Mouse (Mus musculus) embryonic facial prominence, embryonic 11.5 days (tissue): ENCODE results near the gene Mapk13. TPM values are rescaled to one million over a fixed set of nuclear protein-coding genes. Genes with fewer than 3 reads are reported as not detected.
"Not testable (repeated sequence)": the region's sequence is repeated elsewhere in the genome, so short reads cannot be mapped to it uniquely, and the experiment has no call there.

ENCODE experiments used
- ATAC-seq: fragments of 200-750 bp; cut with Nextera tagmentation; replicated peaks from 2 replicates; pipeline ENCODE4 v1.8.0; 2017; ENCODE audit warnings: low read depth; ENCODE audit not compliant: insufficient number of reproducible peaks, low FRiP score, low TSS enrichment
- DNase-seq: peaks from one replicate; pipeline ENCODE4 v3.0.0-alpha.2; 2015; ENCODE audit warnings: low spot score
- H3K27ac ChIP-seq: fragments of 300-500 bp; sonication (generic); replicated peaks from 2 replicates; pipeline ENCODE4 v1.5.1; 2014; ENCODE audit warnings: mild to moderate bottlenecking, low read depth, low read length, control low read depth
- H3K27me3 ChIP-seq: fragments of 300-500 bp; sonication (generic); 2 replicates; pipeline ENCODE4 v1.6.1; 2014; ENCODE audit warnings: mild to moderate bottlenecking, low read length, moderate library complexity, mixed read lengths; ENCODE audit not compliant: control insufficient read depth, insufficient read depth
- H3K36me3 ChIP-seq: fragments of 300-500 bp; sonication (generic); replicated peaks from 2 replicates; pipeline ENCODE4 v1.6.1; 2014; ENCODE audit warnings: low read depth, mild to moderate bottlenecking, low read length, moderate library complexity, mixed read lengths; ENCODE audit not compliant: control insufficient read depth, insufficient read depth
- H3K4me1 ChIP-seq: fragments of 300-500 bp; sonication (generic); 2 replicates; pipeline ENCODE4 v1.6.1; 2014; ENCODE audit warnings: low read length, mixed read lengths; ENCODE audit not compliant: control insufficient read depth, insufficient read depth
- H3K4me2 ChIP-seq: fragments of 300-500 bp; sonication (generic); 2 replicates; pipeline ENCODE4 v1.6.1; 2014; ENCODE audit warnings: low read depth, mild to moderate bottlenecking, control low read depth, low read length, moderate library complexity
- H3K4me3 ChIP-seq: fragments of 300-500 bp; sonication (generic); 2 replicates; pipeline ENCODE4 v1.5.1; 2014; ENCODE audit warnings: low read depth, low read length, control low read depth
- H3K9ac ChIP-seq: fragments of 300-500 bp; sonication (generic); replicated peaks from 2 replicates; pipeline ENCODE4 v1.6.1; 2014; ENCODE audit warnings: mild to moderate bottlenecking, control low read depth, low read length
- H3K9me3 ChIP-seq: fragments of 300-500 bp; sonication (generic); replicated peaks from 2 replicates; pipeline ENCODE4 v1.6.1; 2016; ENCODE audit warnings: mild to moderate bottlenecking, low read length, inconsistent platforms, mixed read lengths; ENCODE audit not compliant: control insufficient read depth
- WGBS: fragments of 180-500 bp; shearing (Covaris S2); extraction: QIAGEN DNeasy Blood & Tissue Kit; methylation state at CpG from one replicate; pipeline ENCODE4 v1.1.7; 2014; 5-methylcytosine and 5-hydroxymethylcytosine counted together
- polyA plus RNA-seq: library from polyadenylated mRNA; unstranded; fragments of >200 nt; fragmentation: Nextera tagmentation; extraction: Ambion mirVana; gene quantifications from 2 replicates; pipeline ENCODE4 v1.2.1, GENCODE M21; 2014

Gene Mapk13
- polyA plus RNA-seq, 1 experiment from 2014 or later, result 10.3 TPM

GRCm38 (mm10) chr17:28761871-28762270 lies 7.2 kb upstream of the Mapk13 start:
- Histone ChIP-seq H3K4me2 (no peak overlapping the region), H3K36me3 (no peaks in the 10 kb centered on the region), H3K9me3 (no peaks in the 10 kb centered on the region), H3K4me1 (no peaks in the 10 kb centered on the region), H3K4me3 (no peak overlapping the region), H3K27ac (no peak overlapping the region), H3K27me3 (no peaks in the 10 kb centered on the region), H3K9ac (no peak overlapping the region)
- ATAC-seq (no peak), DNase-seq (peak; percentile 66)
- WGBS, result 11% methylated on average over 3 of the region's 3 CpGs

GRCm38 (mm10) chr17:28766203-28766602 lies 2.9 kb upstream of the Mapk13 start:
- 64% methylated on average over 3 of the region's 3 CpGs for WGBS
- H3K27me3 ChIP-seq, result peaks cover 19% of the 10 kb centered on the region
- H3K9ac ChIP-seq, result no peak overlapping the region
- no peaks in the 10 kb centered on the region for H3K36me3 ChIP-seq
- H3K9me3 ChIP-seq, result no peaks in the 10 kb centered on the region
- peaks cover 6% of the 10 kb centered on the region for H3K4me1 ChIP-seq
- ATAC-seq (no peak), DNase-seq (no peak)
- no peak overlapping the region for H3K27ac ChIP-seq
- H3K4me2 ChIP-seq, result no peak overlapping the region
- no peak overlapping the region for H3K4me3 ChIP-seq

GRCm38 (mm10) chr17:28766781-28767515 lies 2.1 kb upstream of the Mapk13 start:
- WGBS, result 67% methylated on average over 11 of the region's 11 CpGs
- Histone ChIP-seq H3K27me3 (peaks cover 19% of the 10 kb centered on the region), H3K4me1 (peaks cover 6% of the 10 kb centered on the region), H3K27ac (no peak overlapping the region), H3K4me3 (no peak overlapping the region), H3K9ac (no peak overlapping the region), H3K36me3 (no peaks in the 10 kb centered on the region), H3K4me2 (no peak overlapping the region), H3K9me3 (no peaks in the 10 kb centered on the region)
- DNase-seq (no peak), ATAC-seq (no peak)

- H3K4me1 ChIP-seq, result peaks cover 6% of the 10 kb centered on the region
- no peak overlapping the region; the same call in 1 of the 2 replicates for H3K9ac ChIP-seq
- H3K27me3 ChIP-seq, result peaks cover 19% of the 10 kb centered on the region
- ATAC-seq (no peak), DNase-seq (peak; percentile 39)
- peak overlapping the region; percentile 42 for H3K4me3 ChIP-seq
- H3K9me3 ChIP-seq, result no peaks in the 10 kb centered on the region
- H3K36me3 ChIP-seq, result no peaks in the 10 kb centered on the region
- WGBS, result 7% methylated on average over 24 of the region's 24 CpGs
- H3K4me2 ChIP-seq, result peak overlapping the region; percentile 82
- no peak overlapping the region for H3K27ac ChIP-seq
Observed at GRCm38 (mm10) chr17:28769875-28770421, 851 bp downstream of the Mapk13 start.

- no peak for ATAC-seq
- H3K27me3 ChIP-seq, result peaks cover 19% of the 10 kb centered on the region
Observed at GRCm38 (mm10) chr17:28771289-28771688, 2.2 kb downstream of the Mapk13 start.

GRCm38 (mm10) chr17:28774303-28774702 lies 5.2 kb downstream of the Mapk13 start:
- peaks cover 12% of the 10 kb centered on the region for H3K27me3 ChIP-seq
- H3K27ac ChIP-seq, H3K4me2 ChIP-seq, H3K4me1 ChIP-seq, H3K9ac ChIP-seq, H3K36me3 ChIP-seq, H3K4me3 ChIP-seq, DNase-seq, ATAC-seq, H3K9me3 ChIP-seq: not testable (repeated sequence)
- WGBS, result 96% methylated on average over 7 of the region's 9 CpGs

More at GRCm38 (mm10) chr17:28771289-28771688, 2.2 kb downstream of the Mapk13 start:
- Histone ChIP-seq H3K9me3 (no peaks in the 10 kb centered on the region), H3K4me2 (no peak overlapping the region), H3K27ac (no peak overlapping the region), H3K36me3 (no peaks in the 10 kb centered on the region), H3K4me1 (peaks cover 6% of the 10 kb centered on the region), H3K9ac (no peak overlapping the region), H3K4me3 (no peak overlapping the region)
- 91% methylated on average over 5 of the region's 5 CpGs for WGBS
- DNase-seq, result no peak

- no peak for DNase-seq
- Histone ChIP-seq H3K4me2 (no peak overlapping the region), H3K9ac (no peak overlapping the region), H3K9me3 (no peaks in the 10 kb centered on the region), H3K4me1 (no peaks in the 10 kb centered on the region), H3K4me3 (no peak overlapping the region), H3K27ac (no peak overlapping the region), H3K36me3 (no peaks in the 10 kb centered on the region), H3K27me3 (peaks cover 5% of the 10 kb centered on the region)
- WGBS, result 85% methylated on average over 4 of the region's 4 CpGs
- no peak for ATAC-seq
Observed at GRCm38 (mm10) chr17:28775161-28775560, 6.1 kb downstream of the Mapk13 start.

- Histone ChIP-seq H3K4me2 (no peak overlapping the region), H3K4me1 (no peaks in the 10 kb centered on the region), H3K36me3 (no peaks in the 10 kb centered on the region), H3K9ac (no peak overlapping the region), H3K9me3 (no peaks in the 10 kb centered on the region), H3K27me3 (no peaks in the 10 kb centered on the region), H3K27ac (no peak overlapping the region), H3K4me3 (no peak overlapping the region)
- no peak for DNase-seq
- 90% methylated on average over 3 of the region's 3 CpGs for WGBS
- no peak for ATAC-seq
Observed at GRCm38 (mm10) chr17:28776817-28777216, 7.7 kb downstream of the Mapk13 start.
